Mouse (Mus musculus): ENCODE measurements around the gene Btbd35f10.
"Not testable (repeated sequence)": the region's sequence is repeated elsewhere in the genome, so short reads cannot be mapped to it uniquely, and the experiment has no call there.

Gene Btbd35f10

GRCm38 (mm10) chrX:3752785-3753184 is at the start of gene Btbd35f10:
TSS of gene Btbd35f10 (minus strand) at chrX:3752885.
- DNase-seq (ENCODE audit: low read depth, low spot score) = not testable (repeated sequence)
